Mouse (Mus musculus) induced T-regulatory cell, adult 2 months (primary cell): Measurements from ENCODE around the gene Insl5.

Experiments
- DNase-seq: peaks from one replicate; pipeline ENCODE4 v3.0.0-alpha.2; 2012; ENCODE audit warnings: low read depth

Gene Insl5

GRCm38 (mm10) chr4:102990016-102990415 lies 36.6 kb downstream of the Insl5 start:
- DNase-seq = no peak

DNA sequence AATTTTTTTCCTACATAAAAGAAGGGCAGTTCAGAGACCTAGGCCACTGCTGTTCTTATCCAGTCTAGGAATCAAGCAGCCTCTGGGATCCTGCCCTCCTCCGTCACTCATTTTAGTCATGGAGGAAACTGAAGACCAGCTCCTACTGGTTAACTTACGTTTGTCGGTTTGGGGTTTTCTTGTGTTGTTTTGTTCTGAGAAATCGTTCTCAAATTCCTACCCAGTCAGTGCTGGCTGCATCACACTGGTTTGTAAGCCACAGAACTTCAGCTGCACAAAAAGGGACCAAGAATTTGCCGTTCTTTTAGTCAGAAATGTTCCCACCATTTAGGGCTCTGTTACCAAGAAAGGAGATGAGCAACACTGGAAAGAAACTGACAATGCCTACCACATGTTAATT lies 37.3 kb downstream of the Insl5 start:
- peak; percentile 79 for DNase-seq

DNA sequence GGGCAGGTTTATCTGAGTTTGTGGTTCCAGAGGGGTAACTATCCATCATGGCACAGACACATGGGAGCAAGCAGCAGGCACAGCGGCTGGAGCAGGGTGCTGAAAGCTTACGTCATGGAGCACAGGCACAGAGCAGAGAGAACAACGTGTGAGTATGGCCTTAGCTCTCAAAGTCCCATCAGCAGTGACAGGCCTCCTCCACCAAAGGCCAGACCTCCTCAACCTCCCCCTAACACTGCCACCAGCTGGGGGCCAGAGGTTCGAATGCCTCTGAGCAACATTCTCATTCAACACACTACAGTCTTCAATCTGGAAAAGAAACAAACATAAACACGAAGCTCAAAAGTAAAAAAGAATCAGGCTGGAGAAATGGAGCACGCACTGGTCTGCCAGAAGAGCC lies 38.1 kb downstream of the Insl5 start:
- peak; percentile 25 for DNase-seq

- DNase-seq = peak; percentile 39
Measured at GRCm38 (mm10) chr4:102987756-102988155, 38.9 kb downstream of the Insl5 start.

DNA sequence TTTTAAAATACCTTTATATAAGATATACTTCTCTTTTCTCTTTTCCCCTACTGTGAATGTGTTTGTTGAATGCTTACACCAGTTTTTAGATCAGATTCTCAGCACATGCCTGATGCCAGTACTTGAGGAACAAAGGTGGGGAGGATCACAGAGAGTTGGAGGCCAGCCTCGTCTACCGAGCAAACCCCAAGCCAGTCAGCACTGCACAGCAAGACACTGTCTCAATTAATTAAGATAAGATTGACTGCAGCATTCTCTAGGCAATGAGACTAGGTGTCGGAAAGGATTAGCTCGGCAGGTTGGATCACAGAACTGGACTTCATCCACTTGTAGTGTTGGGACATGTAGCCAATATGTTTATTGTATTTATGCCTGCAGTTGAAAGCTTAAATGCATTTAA lies 39.3 kb downstream of the Insl5 start:
- no peak for DNase-seq

DNA sequence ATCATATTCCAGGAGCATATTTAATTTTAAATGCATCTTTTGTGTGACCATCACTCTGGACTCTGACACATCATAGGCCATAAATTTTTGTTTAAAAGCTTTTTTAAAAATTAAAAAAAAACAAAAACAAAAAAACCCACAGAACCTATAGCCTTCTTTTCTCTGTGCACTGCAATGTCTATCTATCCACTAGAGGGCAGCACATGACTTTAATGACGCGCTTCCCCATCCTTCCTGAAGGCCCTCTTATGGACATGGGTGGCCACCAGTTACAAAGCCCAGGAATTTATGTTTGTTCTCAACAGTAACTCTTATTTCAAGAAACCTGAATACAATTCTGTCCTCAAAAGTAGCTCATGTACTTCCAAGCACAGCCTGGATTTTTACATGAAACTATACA lies 39.7 kb downstream of the Insl5 start:
- DNase-seq = peak; percentile 87

DNA sequence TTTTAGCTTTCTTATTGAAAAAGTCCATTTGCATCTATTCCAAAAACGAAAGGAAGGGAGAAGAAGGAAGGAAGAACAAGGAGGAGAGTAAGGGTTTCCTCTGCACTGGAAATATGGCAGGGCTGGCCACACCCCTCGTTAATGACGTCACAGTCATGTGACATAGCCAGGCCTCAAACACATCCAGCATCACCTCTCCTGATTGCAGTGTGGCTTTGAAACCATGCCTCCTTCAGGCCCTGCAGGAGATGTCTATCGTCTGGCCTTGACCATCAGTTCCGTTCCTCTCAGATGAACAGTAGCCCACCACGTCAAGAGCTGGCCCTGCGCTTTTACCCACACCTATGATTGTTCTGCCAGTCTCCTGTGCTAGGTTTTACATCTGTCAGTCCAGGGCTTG lies 40.5 kb downstream of the Insl5 start:
- peak; percentile 56 for DNase-seq

GRCm38 (mm10) chr4:102981709-102982108 lies 44.9 kb downstream of the Insl5 start:
- peak; percentile 54 for DNase-seq

GRCm38 (mm10) chr4:102979385-102979784 lies 47.3 kb downstream of the Insl5 start:
- DNase-seq = peak; percentile 49

GRCm38 (mm10) chr4:102978440-102978839 lies 48.2 kb downstream of the Insl5 start, which contains the start of gene Tctex1d1:
TSS of gene Tctex1d1 (plus strand) at chr4:102978606.
- no peak for DNase-seq

GRCm38 (mm10) chr4:102977778-102978321 lies 48.8 kb downstream of the Insl5 start:
- no peak for DNase-seq

GRCm38 (mm10) chr4:102976290-102977275 lies 50.1 kb downstream of the Insl5 start:
- DNase-seq = no peak

DNA sequence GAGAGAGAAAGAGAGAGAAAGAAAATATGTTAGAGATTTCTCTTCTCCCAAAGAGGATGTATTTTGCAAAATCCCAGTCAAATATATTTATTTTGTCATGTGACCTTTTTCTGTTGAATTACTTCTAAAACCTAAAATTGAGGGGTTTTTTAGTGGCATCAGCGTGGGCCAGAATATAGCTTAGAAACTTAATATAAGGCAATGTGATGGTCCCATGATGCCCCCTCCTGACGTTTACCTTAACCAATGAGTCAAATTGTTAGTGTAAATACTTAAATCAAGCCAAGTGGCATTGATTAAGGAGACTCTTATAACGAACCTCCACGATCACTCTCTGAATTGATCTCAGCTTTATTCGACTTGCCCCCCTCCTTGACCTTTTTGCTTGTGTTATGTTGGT lies 52.5 kb downstream of the Insl5 start:
- no peak for DNase-seq

GRCm38 (mm10) chr4:102972071-102972470 lies 54.6 kb downstream of the Insl5 start:
- DNase-seq = no peak

DNA sequence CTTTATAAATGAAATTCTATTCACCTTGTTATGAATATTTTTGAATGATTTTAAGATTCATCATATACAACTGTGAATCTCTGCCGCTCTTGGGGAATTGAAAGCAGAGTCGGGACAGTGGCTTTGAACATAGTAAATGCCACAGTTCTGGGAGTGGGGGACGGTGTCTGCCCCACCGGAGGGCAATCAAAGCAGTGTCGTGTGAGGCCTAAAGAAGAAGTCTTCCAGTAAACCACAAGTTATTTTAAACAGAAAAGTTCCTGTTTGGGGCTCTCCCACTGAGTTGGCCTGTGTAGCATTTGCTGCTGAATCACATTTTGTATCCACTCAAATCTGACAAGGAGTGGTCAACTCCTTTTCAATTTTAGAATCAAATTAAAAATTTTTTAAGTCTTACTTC lies 55.5 kb downstream of the Insl5 start:
- no peak for DNase-seq

GRCm38 (mm10) chr4:102969599-102969998 lies 57.0 kb downstream of the Insl5 start:
- no peak for DNase-seq
